Mouse (Mus musculus) ES-E14 (cell line): ENCODE measurements around the gene Pllp.

Source experiments
- CHD2 ChIP-seq: IDR thresholded peaks from 2 replicates; pipeline ENCODE4 v1.6.1; 2014; ENCODE audit warnings: mild to moderate bottlenecking, low read depth, low read length, inconsistent platforms
- HCFC1 ChIP-seq: IDR thresholded peaks from 2 replicates; pipeline ENCODE4 v1.6.1; 2012; ENCODE audit warnings: low read length, inconsistent platforms, borderline replicate concordance; ENCODE audit not compliant: insufficient read depth
- MAFK ChIP-seq: IDR thresholded peaks from 2 replicates; pipeline ENCODE4 v1.6.1; 2014; ENCODE audit warnings: mild to moderate bottlenecking, low read depth, low read length, inconsistent platforms; ENCODE audit not compliant: insufficient read depth
- ZC3H11A ChIP-seq: IDR thresholded peaks from 2 replicates; pipeline ENCODE4 v1.6.1; 2012; ENCODE audit warnings: low read depth, mild to moderate bottlenecking, inconsistent platforms, low read length, borderline replicate concordance
- ZNF384 ChIP-seq: IDR thresholded peaks from 2 replicates; pipeline ENCODE4 v1.6.1; 2012; ENCODE audit warnings: low read depth, low read length, inconsistent platforms

- no peak for TF ChIP-seq HCFC1
- no peak for TF ChIP-seq CHD2
- no peak for TF ChIP-seq MAFK
- no peak for TF ChIP-seq ZC3H11A
- TF ChIP-seq ZNF384: no peak
These were observed 3.3 kb upstream of the Pllp start for GRCm38 (mm10) chr8:94699366-94699765.
